Mouse (Mus musculus) heart, postnatal 10 days (tissue): ENCODE results near the gene Blnk. TPM values are rescaled to one million over a fixed set of nuclear protein-coding genes. Genes with fewer than 3 reads are reported as not detected.

Experiments
- DNase-seq, 2 experiments: peaks; one replicate each; pipeline ENCODE4 v3.0.0; 2021
- intact Hi-C: fragments of 180-260 bp; cut with DNase I; formaldehyde crosslinking; loops from one replicate; pipeline ENCODE4 v1.15.1; 2025
- total RNA-seq, 2 experiments: library from RNA; stranded (reverse); gene quantifications; 2 replicates each; pipeline ENCODE4 v1.2.3; 2021

Gene Blnk
- total RNA-seq, 2 experiments from 2014 or later = 0.77 to 0.82 TPM

DNA sequence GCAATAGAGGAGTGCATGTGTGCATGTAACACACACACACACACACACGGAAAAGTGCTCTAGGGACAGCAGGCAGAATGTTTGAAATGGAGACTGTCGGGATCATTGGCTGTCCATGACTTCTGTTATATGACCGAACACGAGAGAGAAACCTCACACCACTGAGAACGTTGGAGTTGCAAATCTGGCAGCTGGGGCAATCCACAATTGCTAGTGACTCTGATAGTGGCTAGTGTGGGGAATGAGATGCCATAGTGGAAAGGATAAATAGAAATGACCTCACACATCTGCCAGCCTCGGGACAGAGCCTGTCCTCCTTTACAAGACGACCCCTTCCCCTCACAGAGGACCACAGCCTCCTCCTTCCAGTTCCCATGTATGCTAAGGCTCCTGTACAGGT is 23.6 kb downstream of the Blnk start:
- DNase-seq = no peak
- intact Hi-C loops = no loop called here

DNA sequence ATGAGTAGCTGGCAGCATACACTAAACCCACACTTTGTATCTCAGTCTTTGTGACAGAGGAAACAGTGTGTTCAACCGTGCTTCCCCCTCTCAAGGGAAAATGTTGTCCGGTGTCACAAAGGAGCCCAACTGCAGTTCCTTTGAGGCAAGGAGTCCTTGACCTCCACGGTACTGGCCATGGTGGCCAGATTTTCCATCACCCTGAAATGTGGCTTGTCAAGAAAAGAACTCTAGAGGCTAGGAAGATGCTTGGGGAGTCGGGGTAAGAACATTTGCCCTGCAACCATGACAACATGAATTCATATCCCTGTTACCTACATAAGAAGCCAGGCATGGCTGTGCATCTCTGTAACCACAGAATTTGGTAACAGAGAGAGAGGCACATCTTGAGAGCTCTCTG is 24.0 kb downstream of the Blnk start:
- DNase-seq = no peak
- intact Hi-C loops = no loop called here

DNA sequence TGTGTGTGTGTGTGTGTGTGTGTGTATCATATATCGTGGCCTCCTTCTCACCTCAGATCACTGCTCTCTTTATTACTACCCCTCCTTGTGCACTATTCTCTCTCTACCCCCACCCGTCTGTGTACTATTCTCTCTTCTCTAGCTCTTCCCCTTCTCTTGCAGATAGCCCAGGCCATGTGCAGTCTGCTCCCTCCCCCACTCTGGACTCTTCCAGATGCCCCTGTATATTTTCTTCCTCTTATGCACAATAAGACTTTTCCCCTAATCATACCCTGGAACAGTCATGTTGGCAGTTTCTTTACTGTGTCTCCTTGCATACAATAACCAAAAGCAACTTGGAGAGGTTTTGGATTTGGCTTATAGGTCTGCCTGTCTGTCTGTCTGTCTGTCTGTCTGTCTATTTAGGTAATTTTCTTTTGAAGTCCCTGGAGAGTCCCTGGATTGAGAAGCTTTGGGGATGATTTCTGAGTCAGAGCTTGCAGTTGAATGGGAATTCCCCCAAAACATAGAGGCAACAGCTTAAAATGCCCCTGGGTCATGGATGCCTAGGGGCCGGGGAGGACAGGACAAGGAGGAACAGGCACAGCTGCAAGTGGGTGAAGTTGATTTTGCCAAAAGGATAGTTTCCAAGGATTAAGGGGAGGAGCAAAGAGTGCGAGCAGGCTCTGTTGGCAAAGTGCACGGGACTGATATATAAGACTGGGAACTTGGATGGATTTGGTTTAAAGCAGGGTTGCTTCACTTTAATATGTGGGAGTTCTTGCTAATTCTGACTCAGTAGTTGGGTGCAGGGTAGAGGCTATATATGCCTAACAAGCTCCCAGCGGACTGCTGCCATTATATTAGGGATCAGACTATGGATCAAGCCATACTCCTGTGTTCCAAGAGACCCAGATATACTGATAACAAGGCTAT is 29.1 kb downstream of the Blnk start:
- intact Hi-C loops = no loop called here
- no peak for DNase-seq

DNA sequence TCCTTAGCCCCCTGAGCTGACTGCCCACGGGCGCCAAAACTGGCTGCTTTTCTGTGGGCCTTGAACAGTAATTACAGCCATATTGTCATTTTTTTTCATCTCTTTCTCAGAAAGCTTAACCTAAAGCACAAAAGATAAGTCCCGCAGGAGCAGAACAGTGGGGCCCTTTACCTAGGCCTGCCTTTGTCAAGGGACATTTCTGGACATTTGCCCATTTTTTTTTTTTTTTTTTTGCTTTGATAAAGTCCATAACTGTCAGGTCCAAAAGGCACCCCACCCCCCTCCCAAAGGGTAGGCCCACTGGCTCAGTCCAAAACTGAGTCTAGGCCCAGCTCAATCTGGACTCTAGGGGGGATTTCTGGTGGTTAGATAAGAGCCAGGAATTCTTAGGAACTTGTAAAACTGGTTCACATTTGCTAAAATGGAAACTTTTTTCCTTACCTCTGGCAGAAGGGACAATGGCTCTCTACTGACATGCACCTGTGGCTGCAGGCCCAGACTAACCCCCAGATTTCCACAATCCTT is 29.9 kb downstream of the Blnk start:
- DNase-seq = no peak
- intact Hi-C loops = no loop called here

DNA sequence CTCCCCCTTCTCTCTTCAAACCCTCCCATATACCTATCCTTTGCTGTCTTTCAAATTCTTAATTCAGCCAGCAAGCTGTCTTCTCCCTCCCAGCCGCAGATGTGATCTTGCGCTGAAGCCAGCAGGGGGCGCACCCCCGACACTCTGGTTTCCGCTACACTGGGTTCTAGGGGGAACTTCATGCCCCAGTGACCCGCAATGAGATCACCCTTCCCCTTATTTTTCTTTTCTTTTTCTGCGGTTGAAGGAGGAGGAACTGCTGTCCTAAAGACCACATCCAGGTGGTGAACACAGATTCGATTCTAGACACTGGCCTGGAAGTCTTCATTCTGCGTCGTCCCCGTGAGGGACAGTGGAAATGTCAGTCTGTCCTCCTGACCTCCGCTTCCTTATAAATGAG is 31.3 kb downstream of the Blnk start:
- DNase-seq = peak; percentile 37 to 66
- intact Hi-C loops = loop anchor here (2.0 kb wide), 1 partner anchor 54 kb away; no protein-coding TSS in a partner anchor

DNA sequence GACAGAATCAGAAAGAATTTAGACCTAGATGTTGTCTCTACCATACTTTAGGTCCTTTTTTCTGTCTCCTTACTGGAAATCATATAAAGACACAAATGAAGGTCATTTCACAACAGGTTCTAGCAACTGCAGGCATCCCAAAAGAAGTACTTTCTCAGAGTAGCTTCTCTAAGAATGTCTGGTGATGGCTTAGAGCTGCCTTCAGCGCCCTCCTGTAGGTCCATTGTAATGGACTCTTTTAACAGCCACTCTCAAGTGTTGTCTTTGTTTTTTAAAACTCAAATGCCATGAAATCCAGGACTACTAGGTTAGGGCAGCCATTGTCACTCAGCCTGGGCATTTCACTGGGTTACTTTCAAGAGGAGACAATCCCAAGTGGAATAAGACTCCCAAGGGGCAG is 35.4 kb downstream of the Blnk start:
- intact Hi-C loops = no loop called here
- no peak for DNase-seq

DNA sequence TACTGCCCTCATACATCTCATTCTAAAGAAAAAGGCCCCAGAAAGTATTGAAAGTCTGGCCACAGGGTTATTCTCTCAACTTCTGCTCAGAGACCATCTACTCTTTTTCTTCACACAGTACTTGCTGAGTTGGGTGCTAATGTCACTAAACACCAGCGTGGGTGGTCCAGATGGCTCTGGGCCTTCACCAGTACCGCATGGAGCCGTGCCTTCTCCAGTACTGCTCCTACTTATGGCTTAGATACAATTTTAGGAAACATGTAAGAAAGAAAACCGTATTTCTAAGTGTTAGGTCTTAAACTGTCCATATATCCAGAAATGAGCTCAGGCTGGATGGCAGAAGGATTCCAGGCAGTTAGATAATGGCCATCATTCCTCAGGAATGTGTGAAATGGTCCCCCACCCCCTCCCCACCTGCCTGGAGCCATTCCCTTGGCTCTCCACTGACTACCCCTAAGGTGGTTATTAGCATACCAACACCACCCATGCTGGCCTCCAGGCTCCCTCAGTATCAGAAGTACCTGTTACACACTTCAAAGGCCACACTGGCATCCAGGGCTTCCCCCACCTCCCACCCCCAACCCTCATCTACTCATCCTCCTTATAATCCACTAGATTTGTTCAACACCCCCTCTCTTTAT is 47.3 kb downstream of the Blnk start:
- no peak for DNase-seq
- intact Hi-C loops = no loop called here

DNA sequence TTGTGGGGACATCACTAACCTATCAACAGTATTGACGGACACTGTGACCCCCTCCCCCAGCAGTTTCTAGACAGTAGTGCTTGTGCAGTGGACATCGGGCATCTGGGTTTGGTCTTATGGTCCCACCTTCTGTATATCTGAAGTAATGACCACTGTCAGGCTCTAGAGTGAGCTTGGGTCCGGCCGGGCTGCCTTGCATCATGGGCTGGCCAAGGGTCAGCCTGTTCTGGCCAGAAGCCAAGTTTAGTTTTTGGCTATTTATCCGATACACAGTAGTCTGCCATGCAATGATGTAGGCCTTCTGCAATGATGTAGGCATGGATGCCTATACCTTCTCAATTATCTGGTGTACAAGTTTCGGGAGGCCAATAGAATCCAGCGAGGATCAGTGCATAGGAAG is 50.8 kb downstream of the Blnk start:
- no peak for DNase-seq

DNA sequence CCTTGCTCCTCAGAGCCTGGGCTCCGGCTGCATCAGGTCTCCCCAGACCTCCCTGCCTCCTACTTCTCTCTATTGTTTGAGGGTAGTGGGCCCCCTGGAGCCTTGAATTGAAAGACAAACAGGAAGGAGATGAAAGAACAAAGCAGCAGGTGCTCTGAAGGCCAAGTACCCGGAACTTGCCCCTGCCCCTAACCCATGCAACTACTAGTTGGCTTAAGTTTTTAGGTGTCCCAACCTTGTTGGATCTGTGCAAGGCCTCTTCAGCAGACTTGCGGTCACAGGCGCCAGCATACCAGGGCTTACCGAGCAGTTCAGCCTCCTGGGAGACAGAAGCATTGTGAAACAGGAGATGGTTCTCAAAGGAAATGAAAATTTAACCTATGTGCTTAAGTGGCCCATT is 58.3 kb downstream of the Blnk start:
- DNase-seq = no peak
- intact Hi-C loops = no loop called here

More for the DNA sequence above, 50.8 kb downstream of the Blnk start:
- intact Hi-C loops = no loop called here

DNA sequence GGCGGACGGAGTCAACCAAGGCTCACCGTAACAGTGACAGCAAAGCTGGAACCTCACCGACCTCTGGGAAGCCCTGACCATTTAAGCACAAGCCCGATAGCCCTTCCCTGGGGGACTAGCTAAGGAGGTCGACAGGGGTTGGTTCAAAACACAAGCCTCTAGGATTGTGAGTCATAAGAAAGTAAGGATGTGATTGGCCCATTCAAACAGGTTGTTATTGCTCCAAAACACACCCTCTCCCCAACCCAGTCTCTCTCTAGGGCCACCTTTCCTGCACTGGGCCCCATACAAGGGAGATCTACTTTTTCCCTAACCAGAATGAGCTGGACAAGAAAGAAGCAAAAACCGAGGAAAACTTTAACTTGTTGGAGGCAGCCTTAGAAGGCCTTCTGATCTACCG is 59.0 kb downstream of the Blnk start:
- no peak for DNase-seq
- intact Hi-C loops = no loop called here

DNA sequence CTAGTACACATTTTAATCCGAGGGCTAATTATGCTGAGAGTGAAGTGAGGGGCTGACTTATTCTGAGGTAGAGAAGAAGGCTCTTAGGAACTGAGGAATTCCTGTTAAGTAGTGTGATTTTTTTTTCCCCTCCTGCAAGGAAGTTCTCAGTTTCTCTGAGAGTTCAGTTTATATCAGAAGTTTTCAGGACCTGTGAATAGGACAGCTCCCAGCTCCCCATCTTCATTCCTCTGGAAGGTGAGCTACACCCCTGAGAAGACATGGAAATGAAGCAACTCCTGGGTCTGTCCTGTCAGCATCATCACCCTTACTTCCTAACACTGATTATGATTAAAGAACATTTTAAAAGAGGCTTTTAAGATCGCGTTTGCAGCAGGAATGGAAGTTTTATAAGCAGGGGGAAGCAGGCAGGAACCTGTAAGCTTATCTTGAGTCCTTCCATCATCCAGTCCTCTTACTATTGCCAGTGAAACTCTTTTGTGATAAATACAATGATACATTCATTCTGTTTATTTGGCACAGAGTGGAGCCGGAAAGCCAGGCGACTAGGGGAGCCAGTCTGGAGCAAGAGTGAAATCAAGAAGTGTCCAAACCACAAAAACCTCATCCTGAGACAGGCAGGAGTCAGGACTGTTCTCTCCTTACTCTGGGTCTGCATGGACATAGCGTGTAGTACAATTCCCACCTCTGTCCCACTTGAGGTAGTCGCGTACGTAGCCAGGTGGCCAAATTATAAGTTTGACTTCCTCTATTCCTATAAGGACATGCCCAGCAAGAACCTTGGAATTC is 62.6 kb downstream of the Blnk start:
- intact Hi-C loops = no loop called here
- no peak for DNase-seq

DNA sequence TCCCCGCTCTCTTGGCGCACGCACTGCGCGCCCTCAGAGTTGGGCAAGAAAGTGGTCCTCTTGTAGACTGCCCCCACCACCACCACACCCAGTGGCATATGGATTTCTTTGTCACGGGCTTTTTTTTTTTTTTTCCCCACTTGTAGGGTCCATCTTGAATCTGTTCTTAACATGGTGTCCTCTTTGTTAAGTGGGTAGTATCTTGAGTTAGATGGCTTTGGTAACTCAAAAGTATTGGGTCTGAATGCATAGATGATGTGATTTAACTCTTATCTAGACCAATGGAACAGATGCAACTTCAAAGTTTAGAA is 99.0 kb downstream of the Blnk start:
- intact Hi-C loops = loop anchor here (2.0 kb wide), 1 partner anchor 65 kb away; the partner anchor contains the start of gene Ccnj
- DNase-seq = no peak

DNA sequence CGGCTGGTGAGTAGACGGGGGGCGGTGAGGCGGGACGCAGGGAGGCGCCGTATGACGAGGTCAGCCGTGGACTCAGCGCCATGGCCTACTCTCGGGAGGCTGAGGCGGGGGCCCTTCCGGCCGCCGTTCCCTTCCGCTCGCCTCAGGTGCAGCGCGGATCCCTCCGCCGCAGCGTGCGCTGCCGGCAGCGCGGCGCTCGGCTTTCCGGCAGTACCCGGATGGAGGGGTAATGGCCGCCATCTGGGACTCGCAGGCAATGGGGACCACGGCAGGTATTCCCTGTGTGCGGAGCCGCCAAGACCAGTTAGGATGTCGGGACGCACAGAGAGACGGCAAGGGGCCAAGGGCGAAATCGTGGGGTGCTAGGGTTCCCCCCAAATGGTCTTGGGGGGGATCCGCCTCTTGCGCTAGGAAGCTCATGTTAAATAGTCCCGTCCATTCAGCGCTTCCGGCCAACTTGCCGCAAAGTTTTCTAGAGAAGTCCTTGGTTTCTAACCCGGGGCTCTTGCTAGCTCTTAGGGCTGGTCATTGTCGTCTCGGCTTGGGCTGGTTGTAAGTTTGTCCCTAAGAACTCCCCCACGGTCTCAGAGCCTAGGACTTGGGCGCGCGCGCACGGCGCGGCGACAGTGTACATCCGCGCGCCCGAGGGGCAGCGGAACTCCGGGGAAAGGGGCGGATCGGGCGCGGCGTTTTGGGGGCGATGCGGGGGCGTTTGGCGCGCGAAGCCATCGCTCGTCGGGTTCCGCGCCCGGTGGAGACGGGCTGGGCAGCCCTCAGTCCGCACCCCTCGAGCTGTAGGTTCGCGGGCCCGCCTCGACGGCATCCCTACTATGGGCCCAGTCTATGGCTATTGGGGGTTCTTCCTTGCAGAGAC is 99.6 kb downstream of the Blnk start, which contains the start of gene Zfp518a:
Zfp518a (plus strand) TSS at position 187 of the 874 bp plus-strand sequence.
- DNase-seq = peak; percentile 93 to 94
- intact Hi-C loops = loop anchor here (1.0 to 2.0 kb wide), 2 partner anchors 21 to 64 kb away; partner anchors contain the start of gene Ccnj

DNA sequence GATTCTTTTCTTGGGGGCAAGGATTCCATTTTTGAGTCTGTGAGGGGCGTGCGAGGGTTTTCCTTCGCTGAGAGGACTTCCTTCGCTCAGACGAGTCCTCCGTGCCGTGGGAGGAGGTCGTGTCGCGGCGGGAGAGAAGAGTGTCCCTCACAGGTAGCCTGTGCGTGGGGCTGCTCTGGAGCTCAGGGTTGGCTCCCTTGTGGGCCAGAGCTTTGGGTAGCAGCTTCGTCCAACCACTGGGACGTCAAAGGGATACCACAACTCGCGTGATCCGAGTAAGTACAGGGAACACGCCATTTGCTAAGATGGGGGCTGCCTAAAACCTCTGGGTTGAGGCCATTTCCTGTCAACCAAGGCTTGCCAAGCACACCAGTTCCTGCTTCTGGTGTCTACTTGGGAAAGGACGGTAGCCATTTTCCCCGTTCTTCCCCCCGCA is 100.2 kb downstream of the Blnk start:
- no peak for DNase-seq
- intact Hi-C loops = loop anchor here (1.0 to 2.0 kb wide), 2 partner anchors 21 to 63 kb away; partner anchors contain the start of gene Ccnj

DNA sequence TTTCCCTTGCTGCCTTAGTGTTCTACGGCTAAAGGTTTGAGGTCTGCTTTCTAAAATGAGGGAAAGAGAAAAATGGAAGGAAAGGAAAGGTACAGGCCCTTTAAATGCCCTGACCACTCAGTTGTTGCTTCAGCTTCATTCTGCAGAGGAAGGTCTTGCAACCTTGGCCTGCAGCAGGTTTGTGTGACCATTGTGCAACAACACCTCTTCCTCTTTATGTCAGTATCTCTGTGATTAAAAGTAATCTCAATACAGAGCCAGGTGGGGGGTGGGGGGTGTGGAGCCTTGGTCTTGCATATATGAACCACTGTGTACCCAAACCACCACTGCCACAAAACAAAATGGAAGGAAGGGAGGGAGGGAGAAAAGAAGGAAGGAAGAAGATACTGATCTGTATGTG is 105.4 kb downstream of the Blnk start:
- DNase-seq = no peak
- intact Hi-C loops = no loop called here

DNA sequence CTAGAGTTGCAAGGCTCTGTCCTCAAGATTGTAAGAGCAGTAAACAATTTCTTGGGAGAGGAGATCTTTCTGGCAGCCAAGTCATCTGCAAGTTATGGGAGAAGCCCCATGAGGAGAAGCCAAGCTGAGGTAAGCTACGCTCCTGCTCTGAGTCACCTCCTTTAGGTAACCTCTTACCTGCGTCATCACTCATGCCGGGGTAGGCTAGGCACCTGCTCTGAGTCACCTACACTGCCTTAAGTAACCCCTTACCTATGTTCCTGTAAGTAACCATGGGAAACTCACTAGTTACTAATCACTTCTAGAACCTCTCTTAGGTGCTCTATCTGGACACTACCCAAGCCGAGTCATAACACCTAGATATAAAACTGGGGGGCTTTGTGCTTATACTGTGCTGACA is 112.6 kb downstream of the Blnk start:
- intact Hi-C loops = no loop called here
- DNase-seq = no peak
